Mouse (Mus musculus) spleen, adult 18-20 months (tissue): ENCODE measurements around the gene Gon7.

ENCODE experiments used
- DNase-seq, 2 experiments: peaks; one replicate each; pipeline ENCODE4 v3.0.0; 2022; ENCODE audit warnings: mixed read lengths in 2 of 2

Gene Gon7

DNA sequence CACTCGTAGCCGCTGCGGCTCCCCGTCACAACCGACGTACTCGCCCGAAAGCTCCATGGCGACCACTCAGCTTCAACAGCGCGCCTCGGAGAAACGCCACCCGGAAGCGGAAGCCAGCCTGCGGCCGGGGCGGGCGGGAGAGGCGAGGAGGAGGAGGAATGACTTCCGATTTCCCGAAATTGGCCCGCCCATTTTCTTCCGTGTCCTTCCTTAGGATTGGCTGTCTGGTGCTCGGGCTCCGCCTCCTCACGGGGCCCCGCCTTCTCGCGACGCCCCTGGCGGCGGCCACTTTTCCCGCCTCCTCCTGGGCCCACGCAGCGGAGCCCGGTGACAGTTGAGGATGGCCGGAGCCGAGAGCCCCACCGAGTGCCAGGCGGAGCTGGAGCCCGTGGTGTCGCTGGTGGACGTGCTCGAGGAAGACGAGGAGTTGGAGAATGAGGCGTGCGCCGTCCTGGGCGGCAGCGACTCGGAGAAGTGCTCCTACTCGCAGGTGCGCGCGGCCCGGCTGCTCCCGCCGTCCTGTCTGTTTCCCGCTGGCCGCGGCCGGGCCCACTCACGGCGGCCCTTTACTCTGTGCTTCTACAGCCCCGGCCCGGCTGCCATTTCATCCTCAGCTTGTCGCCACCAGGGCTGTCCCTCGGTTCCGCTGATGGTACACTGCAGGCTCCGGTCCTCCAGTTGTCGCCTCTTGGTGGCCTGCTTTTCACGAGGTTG lies at the start of gene Gon7, which contains the start of the genes Gm28051 and Ubr7:
TSS of gene Gon7 (minus strand) at position 115 of the 714 bp plus-strand sequence.
TSS of gene Gm28051 (minus strand) at position 77 of the 714 bp plus-strand sequence.
TSS of gene Ubr7 (plus strand) at position 279 of the 714 bp plus-strand sequence.
- peak; percentile 89 to 93 for DNase-seq

DNA sequence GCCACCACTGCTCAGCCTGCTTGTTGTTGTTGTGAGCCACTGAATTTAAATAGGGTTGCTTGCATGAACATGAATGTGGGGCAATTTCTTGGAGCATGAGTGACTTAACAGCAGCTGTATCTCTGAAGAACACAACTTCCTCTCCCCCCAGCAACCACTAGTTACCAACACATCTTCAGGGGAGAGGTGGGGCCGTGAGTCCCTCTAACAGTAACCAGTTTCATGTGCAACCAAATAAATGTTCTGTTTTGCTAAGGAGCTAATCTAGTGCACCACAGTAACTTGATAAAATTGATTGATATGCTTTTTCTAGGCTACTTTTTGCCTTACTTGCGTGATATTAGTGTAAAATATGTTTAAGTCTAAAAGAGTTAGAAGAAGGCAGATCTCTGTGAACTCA lies 41.9 kb upstream of the Gon7 start:
- no peak for DNase-seq

DNA sequence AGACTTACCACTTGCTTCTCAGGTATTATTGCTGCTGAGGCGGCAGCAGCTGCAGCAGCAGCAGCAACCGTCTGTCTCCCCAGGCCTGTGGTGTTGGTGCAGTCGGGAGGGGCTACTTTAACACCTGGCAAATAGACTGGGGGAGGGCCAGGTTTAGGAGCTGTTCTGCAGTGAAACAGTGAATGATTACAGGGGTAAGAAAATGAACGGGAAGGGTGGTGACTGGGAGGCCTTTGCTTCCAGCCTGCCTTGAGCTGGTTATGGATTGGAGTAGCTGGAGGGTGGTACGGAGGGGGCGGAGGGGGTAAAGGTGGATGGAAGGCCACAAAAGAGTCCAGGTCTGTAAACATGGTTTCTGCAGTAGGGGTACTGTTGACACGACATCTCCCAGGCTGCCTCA lies 30.3 kb upstream of the Gon7 start:
- DNase-seq: no peak

DNA sequence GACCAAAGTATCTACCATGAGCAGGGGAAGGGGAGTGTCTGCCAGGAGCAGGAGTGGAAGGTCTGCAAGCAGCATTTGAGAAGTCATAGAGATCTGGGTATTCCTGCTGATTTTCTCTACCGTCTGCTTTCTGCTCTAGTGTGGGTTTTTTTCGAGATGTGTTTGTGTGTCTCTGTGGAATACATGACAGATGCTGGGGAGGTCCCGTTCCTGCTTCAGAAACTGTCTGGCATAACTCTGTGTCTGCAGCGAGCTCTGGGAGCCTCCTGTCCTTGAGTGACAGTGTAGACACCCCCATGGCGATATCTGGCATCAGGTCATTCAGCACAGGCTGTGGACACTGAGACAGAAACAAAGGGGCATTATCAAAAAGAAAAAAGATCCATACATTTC lies 28.0 kb upstream of the Gon7 start:
- no peak for DNase-seq

DNA sequence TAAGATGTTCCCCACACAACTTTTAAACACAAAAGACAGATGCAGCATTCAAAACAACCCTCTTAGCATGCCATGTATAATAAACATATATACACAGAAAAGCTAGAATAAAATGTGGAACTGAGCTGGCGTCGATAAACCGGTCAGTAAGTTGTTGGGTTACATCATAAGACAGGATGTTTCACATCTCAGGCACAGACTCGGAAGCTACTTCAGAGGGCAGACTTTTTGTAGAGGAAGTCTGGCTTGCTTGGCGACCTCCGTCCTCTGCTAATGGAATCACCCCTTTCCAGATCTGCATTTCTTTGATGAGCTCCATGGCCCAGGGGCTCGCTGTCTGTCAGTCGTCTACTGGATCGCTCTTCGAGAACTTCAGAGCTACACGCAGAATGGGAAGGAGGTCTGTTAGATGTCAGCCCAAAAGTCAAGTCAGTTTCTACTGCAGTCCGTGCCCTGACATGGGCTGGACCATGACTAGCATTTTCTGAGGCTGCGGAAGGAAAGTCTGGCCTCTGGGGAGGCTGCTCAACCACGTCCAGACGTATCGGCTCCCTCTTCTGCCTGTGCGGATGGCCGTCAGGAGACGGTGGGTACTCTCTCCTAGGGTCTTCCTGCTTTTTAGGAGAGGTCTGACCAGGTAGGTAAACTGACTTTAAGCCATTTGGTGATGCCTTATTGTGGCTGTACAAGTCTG lies 27.4 kb upstream of the Gon7 start:
- no peak for DNase-seq

DNA sequence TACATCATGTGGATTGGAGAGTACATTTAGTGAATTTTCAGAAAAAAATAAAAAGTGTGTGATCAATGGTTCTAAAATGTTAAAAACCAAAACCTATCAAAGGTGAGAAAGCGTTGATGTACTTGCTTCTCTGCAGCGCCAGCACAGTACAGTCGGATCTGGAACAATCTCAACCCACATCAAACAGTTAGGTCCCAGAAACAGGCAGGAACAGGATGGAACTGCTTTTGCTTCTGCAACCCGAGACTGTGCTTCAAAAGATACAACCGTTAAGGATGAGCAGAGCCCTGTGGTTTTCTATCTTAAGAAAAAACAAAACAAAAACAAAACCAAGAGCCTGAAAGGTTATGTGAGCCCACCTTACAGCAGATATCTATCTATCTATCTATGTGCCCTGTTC lies 25.2 kb upstream of the Gon7 start:
- no peak for DNase-seq

DNA sequence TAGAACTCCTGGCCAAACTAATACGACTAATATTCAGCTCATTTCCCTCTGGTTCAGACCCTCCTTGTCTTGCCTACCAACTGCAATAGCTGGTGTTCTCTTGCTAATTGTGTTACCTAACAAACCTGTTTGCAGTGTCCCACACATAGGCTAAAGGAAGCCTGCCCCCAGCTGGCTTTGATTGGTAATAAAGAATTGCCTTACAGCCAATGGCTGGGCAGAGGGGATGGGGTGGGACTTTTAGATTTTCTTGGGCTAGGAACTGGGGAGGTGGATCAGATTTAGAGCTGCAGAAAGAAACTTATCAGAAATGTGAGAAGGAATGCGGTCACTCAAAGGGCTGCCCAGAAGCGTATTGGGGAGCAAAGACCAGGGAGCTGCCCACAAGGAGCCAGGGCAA lies 21.8 kb upstream of the Gon7 start:
- DNase-seq: no peak

DNA sequence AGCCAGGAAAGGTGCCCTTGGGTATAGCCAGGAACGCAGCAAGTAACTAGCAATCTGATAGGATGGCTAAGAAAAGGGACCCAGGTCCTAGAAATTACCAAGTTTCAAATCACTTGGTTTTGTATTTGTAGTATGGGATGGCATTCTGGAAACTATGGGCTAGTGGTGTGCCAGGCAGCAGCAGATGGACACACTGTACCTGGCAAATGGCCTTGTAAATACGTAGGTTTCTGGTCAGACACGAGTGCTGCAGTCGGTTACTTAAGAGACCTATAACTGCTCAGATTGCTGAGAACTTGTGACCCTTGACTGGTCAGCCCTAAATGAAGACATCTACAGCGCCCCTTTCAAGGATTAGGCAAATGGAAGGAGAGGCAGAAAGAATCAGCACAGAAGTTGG lies 20.5 kb upstream of the Gon7 start:
- DNase-seq: no peak

DNA sequence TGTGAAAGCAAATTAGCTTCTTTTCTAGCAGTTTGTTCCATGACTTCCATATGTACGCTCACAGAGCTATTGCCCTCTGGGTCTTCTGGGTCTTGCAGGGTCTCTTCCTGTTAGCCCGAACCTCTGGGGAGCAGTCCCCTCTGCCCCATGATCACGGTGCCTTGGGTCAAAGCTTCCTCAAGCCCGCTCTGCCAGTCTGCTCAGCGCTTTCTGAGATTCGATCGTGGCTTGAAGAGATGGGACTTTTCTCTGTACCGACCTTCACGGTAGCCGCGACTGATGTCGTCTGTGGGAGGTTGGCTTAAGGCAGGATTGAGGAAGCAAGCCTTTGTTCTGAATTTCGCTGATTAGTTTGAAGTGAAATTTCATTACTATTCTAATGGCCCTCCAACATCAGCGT lies 18.4 kb upstream of the Gon7 start:
- DNase-seq: no peak

DNA sequence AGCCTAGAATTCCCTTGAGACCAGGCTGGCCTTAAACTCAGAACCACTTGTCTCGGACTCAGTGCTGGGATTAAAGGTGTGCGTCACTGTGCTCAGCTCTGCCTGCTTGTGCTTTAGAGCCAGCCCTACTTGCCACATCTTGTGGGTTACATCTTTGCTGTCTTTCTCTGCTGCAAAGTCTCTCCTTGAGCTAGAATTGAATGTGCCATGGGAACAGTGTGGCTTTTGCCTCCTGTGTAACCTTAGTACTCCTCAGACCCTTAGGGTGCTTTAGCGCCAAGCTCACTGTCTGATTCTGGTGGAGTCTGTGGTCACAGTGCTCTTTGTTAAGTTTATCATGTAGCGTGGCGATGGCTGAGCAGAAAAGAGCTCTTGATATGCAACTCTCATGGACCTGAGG lies 15.1 kb upstream of the Gon7 start:
- DNase-seq: no peak

DNA sequence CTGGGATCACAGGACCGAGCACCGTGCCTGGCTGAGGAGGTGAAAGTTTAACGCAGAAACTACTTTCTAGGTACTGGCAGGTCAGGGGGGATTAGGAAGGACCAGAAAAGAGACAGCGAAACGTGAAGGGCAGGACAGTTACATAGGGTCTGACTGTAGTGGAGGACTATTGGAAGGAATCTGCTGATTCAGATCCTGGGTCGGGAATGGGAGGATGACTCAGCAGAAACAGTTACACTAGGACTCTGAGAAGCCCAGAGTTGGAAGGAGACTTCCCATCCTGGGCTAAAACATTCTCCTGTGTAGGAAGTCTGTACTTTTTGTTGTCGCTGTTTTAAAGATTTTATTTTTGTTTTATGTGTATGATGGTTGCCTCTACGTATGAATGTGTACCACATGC lies 14.0 kb upstream of the Gon7 start:
- no peak for DNase-seq

DNA sequence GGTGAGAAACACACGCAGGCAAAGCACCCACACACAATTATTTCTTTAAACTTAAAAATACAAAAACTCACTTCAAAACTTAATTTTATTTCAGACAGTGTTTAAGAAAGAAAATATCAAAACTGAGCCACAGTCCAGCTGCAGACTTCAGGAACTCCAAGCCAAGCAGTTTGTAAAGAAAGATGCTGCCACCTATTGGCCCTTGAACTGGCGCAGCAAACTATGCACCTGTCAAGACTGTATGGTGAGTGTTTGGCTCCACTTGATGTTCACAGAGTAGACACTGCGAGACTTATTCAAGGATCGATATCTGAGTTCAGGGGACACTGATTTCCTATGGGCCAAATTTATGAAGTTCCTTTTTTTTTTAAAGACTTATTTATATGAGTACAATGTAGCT lies 11.4 kb upstream of the Gon7 start:
- DNase-seq: no peak

DNA sequence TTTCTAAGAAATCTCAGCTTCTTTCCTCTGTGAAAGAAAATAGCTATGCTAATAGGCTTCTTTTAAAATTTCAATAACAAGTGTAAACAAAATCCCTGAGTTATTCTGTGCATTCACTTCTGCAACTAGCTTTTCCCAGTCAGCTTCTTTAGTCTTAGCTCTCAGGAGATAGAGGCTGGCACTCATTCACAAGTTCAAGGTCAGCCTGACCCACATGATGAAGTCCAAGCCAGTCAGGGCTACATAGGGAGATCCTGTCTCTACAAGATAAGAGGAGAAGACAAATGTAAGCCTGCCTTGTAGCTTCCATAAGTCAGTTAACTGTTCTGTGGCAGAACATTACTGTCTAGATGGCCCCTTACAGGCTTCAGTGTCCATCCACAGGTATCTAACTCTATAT lies 6.1 kb upstream of the Gon7 start:
- DNase-seq: no peak

DNA sequence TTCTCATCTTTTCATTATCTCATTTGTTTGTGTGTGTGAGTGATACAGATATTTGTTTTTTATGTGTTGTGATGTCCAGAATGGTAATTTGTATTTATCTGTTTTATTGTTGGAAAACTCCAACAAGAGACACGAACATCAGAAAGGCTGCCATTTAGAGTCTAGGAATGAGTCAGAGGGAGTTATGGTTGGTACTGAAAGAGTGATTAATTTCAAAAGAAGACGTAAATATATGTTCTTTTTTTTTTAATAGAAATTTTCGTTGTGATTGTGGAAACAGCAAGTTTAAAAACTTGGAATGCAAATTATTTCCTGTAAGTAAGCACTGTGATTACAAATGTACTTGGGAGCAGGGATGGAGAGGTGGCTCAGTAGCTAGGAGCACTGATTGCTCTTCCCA lies 4.1 kb upstream of the Gon7 start:
- DNase-seq: no peak

DNA sequence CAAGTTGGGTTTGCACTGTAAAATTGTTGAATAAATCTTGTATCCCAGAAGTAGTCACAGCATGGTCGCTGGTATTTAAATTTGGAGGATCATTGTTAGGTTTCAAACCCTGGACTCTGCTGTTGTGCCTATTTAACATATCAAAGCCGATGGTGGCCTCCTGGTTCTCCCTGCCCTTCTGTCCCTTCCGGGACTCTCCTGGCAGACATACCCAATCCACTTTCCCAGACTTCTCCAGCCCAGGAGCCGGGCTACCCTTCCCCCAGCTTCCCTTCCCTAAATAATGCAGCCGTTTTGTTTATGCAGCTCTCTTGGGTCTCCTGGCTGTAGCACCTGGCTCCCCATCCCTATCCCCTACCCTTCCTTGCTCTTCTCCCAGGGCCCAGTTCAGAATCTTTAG lies 1.3 kb upstream of the Gon7 start:
- no peak for DNase-seq

DNA sequence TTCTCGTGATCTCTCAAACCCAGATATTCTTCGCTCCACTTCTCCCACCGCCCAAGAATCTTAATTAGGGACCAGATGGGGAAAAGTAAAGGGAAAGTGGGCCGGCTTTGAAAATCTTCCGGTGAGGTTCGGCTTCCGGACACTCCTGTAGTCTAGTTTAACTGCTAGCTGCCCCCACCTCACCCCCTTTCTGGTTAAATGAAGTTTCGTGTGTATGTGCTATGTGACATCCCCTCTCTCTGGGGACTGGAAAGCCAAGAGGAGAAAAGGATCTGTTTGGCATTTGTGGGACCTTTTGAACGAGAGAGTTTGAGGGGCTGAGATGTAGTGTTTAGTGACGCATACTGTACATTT lies 777 bp upstream of the Gon7 start, which contains the start of gene Gm20604:
TSS of gene Gm20604 (minus strand) at position 270 of the 354 bp plus-strand sequence.
- DNase-seq: no peak

DNA sequence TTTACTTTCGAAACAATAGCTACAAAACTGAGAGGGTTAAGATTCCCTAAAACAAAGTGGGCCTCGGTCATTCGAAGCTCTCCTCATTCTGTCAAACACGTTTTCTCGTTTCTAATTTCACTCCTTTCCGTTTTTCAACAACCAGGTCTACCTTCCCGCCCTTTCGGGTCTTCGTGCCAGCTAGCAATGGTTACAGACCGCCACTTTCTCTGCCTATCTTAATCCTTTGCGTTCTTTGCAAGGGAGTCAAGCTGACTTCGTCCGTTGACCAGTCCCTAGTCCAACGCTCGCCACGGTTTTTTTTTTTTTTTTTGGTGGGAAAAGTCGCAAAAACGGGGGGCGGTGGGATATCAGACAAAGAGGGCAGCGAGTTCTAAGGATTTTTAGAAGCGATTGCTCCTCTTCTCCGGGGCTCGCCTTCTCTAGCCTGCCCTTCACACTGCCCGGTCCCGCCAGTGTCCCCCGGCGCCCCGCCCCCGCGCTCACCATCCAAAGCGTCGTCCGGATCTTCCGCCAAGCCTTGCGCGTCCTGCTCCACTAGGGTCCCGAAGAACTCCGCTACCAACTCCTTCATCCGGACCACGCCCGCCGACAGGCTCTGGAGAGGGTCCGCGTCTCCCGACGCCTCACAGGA lies 431 bp downstream of the Gon7 start:
- DNase-seq: no peak

DNA sequence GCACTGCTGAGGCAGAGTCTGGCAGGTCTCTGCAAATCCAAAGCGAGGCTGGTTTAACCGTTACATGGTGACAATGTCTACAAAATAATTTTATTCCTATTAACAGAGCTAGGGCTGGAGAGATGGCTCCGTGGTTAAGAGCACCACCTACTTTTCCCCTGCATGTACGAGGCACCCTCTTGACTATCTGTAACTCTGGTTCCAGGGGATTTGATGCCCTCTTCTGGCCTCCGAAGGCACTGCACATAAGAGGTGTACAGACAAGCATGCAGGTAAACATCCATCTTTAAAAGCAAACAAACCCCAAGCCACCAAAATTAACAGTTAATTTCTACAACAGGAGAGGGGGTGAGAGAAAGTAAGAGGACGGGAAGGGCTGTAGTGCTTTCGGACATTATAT lies 1.3 kb downstream of the Gon7 start:
- peak in 1 of 2 experiments; percentile 28 for DNase-seq

DNA sequence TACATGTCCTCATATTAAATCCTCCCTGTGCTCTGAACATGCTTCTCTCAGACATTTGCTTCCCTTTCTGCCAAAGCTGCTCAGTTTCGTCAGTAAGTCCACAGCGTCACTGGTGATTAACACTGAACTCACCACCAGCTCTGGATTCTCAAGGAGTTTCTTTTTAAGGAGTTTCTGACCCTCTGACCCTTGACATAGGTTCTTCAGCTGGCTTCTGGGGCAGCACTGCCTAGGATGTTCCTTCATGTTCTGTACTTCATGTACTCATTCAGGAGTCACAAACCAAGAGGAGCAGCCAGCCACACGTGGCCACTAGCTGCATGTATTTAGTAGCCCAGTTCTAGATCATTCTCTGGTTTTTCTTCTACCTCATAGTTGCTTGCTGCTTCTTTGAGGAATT lies 9.3 kb downstream of the Gon7 start:
- no peak for DNase-seq

DNA sequence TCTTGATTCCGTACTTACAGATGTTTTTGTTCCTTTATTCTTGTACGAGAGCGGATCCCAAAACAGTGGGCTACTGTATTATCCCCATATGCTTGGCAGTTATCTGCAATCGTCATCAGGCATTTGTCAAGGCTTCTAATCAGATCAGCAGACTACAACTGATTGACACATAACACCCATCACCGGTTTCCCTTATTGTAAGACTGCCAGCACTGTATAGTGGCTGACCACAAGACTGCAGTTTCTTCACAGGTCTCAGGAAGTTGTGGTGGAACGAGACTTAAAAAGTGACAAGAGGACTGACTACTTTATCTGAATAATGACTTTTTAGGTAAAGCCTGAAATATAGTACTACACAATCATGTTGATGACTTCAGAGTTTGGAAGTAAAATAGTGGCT lies 12.8 kb downstream of the Gon7 start:
- no peak for DNase-seq

DNA sequence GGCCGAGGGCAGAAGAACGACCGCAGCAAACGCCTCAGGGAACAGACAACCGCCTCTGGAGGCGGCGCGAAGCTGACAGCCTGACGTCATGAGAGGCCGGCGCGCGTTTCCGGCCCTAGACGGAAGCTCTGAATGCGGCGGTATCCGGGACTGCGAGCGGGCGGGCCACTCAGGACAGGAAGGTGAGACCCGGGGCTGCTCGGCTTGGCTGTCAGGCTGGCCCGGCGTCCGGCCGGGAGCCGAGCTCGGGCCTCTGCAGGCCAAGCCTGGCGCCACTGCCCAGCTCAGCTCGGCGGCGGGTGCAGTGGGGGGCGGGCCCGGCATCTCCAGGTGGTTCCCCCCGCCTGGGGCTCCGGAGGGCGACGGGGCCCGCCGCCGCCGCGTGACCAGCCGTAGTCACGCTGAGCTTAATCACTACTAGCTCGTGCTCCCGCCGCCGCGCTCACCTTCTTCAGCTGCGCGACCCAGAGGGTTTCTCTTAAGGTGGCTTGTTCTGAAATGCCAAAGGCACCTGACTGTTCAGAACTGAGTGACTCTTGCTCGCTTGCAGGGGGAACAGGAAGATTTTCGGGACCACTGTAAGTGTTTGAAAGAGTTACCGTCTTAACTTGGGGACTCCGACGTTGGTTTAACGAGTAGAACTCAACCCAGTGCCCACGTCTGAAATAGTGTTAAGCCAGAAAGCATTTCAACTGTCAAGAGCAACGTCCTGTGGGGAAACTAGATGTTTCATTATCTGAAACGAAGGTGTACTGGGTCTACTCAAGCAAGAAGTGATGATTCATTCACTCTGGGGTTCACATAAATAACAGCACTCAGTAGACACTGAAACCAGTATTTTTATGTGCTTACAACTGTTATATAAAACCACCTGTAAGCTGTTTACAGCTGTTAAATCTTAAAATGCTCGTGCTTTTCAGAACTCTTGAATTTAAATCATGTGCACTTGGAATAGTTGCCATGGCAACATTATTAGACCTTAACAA lies 13.7 kb downstream of the Gon7 start, which contains the start of the genes Moap1 and Tmem251:
TSS of gene Moap1 (minus strand) at position 73 of the 986 bp plus-strand sequence.
TSS of gene Tmem251 (plus strand) at position 174 of the 986 bp plus-strand sequence.
- peak; percentile 84 to 87 for DNase-seq

DNA sequence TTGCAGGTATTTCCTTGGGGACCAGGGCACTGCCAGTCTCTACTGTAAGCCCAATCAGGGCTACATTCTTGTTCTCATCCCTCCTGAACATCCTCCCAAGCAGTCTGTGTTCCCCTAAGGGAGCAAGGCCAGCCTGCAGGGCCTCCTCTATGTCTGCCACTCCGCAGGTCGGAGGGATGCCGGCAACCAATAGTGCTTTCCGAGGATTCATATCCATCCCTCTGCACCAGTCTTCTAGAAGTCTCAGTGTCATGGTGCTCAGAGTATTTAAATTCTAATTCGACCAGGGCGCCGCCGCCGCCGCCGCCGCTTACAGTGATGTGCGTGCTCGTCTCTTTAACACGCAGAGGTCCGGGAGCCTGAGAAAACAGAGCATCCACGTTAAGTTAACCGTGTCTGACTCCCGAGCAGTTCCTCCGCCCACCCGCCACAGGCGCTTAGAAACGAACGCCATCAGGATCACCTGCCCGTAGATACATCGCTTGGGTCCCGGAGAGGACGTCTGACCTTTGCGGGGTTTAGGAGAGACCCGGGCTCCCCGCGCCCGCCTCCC lies 14.5 kb downstream of the Gon7 start:
- no peak for DNase-seq
